Mouse (Mus musculus) embryonic facial prominence, embryonic 10.5 days (tissue): ENCODE results near the gene Spg20. TPM values are rescaled to one million over a fixed set of nuclear protein-coding genes. Genes with fewer than 3 reads are reported as not detected.

Source experiments
- DNase-seq: peaks from one replicate; pipeline ENCODE4 v3.0.0-alpha.2; 2017; ENCODE audit warnings: low spot score
- H3K27ac ChIP-seq: fragments of 300-500 bp; sonication (generic); replicated peaks from 2 replicates; pipeline ENCODE4 v1.5.1; 2016; ENCODE audit warnings: mild to moderate bottlenecking
- H3K27me3 ChIP-seq: fragments of 300-500 bp; sonication (generic); replicated peaks from 2 replicates; pipeline ENCODE4 v1.6.1; 2016; ENCODE audit warnings: low read depth, mild to moderate bottlenecking; ENCODE audit not compliant: poor library complexity, severe bottlenecking
- H3K36me3 ChIP-seq: fragments of 300-500 bp; sonication (generic); replicated peaks from 2 replicates; pipeline ENCODE4 v1.6.1; 2016; ENCODE audit warnings: mild to moderate bottlenecking, moderate library complexity
- H3K4me1 ChIP-seq: fragments of 300-500 bp; sonication (generic); 2 replicates; pipeline ENCODE4 v1.6.1; 2016
- H3K4me3 ChIP-seq: fragments of 300-500 bp; sonication (generic); 2 replicates; pipeline ENCODE4 v1.5.1; 2016; ENCODE audit warnings: mild to moderate bottlenecking, moderate library complexity
- H3K9me3 ChIP-seq: fragments of 300-500 bp; sonication (generic); 2 replicates; pipeline ENCODE4 v1.6.1; 2016; ENCODE audit warnings: mild to moderate bottlenecking
- WGBS: fragments of 180-500 bp; shearing (Covaris S2); methylation state at CpG from one replicate; pipeline ENCODE4 v1.1.7; 2016; 5-methylcytosine and 5-hydroxymethylcytosine counted together
- polyA plus RNA-seq: library from polyadenylated mRNA; unstranded; fragments of >200 nt; fragmentation: Nextera tagmentation; extraction: Ambion mirVana; gene quantifications from 2 replicates; pipeline ENCODE4 v1.2.1, GENCODE M21; 2016

Spg20 gene
- polyA plus RNA-seq, 1 experiment from 2014 or later, result 75.9 TPM

- Histone ChIP-seq H3K36me3 (peaks cover 71% of the 10 kb centered on the region), H3K4me3 (no peak within 1 kb of the TSS), H3K4me1 (no peaks in the 10 kb centered on the region), H3K9me3 (no peaks in the 10 kb centered on the region), H3K27ac (no peak within 1 kb of the TSS), H3K27me3 (no peaks in the 10 kb centered on the region)
- no peak for DNase-seq
Measured at GRCm38 (mm10) chr3:55137039-55137438, 25.1 kb downstream of the Spg20 start, which contains the start of gene Ccdc169. Gene Ccdc169, plus strand, starts transcription at chr3:55137339.

- Histone ChIP-seq H3K4me3 (no peak overlapping the region), H3K4me1 (no peaks in the 10 kb centered on the region), H3K27ac (no peak overlapping the region), H3K9me3 (no peaks in the 10 kb centered on the region), H3K36me3 (peaks cover 44% of the 10 kb centered on the region), H3K27me3 (no peaks in the 10 kb centered on the region)
- DNase-seq, result no peak
- WGBS, result 91% methylated on average over 12 of the region's 12 CpGs
Measured at GRCm38 (mm10) chr3:55139837-55140236, 27.9 kb downstream of the Spg20 start.

DNA sequence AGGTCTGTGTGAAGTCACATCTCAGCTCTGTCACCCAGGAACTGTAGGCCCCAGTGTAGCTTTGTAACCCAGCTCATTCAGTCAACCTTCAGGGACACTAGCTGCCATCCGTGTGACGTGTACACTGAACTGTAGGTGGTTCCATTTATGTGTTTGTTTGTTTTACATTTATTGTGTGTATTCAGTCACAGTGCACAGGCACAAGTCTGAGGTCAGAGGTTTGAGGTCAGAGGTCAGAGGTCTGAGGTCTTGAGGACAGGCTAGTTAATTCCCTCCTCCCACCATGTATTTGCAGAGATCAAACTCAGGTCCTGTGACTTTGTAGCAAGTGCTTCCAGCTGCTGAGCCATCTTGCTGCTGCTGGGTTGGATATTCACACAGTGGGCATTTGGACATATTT is 29.5 kb downstream of the Spg20 start:
- H3K4me1 ChIP-seq, result no peaks in the 10 kb centered on the region
- H3K36me3 ChIP-seq, result peaks cover 29% of the 10 kb centered on the region
- no peak overlapping the region for H3K4me3 ChIP-seq
- no peak overlapping the region for H3K27ac ChIP-seq
- H3K9me3 ChIP-seq, result no peaks in the 10 kb centered on the region
- 44% methylated on average over 2 of the region's 2 CpGs for WGBS
- DNase-seq, result no peak
- no peaks in the 10 kb centered on the region for H3K27me3 ChIP-seq

DNA sequence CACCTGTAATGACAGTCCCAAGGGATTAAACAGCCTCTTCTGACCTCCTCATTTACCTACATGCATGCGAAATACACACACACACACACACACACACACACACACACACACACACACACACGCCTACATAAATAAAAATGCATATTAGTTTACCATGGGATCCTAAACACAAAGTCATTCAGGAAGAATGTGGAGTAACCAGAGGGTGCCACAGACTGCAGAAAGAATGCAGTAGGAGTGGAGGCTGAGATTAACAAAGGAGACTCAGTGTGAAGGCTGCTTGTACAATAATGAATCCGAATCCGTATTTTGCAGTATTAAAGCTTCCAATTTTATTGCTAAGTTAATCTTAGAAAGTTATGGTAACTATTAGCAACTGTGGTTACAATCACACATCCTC is 33.0 kb downstream of the Spg20 start:
- no peak for DNase-seq
- 88% methylated on average over 4 of the region's 4 CpGs for WGBS
- no peaks in the 10 kb centered on the region for H3K27me3 ChIP-seq

GRCm38 (mm10) chr3:55146441-55146840 is 34.5 kb downstream of the Spg20 start:
- no peak for DNase-seq
- 47% methylated on average over 6 of the region's 6 CpGs for WGBS
- H3K9me3 ChIP-seq, result no peaks in the 10 kb centered on the region
- no peak overlapping the region for H3K27ac ChIP-seq
- no peak overlapping the region for H3K4me3 ChIP-seq
- no peaks in the 10 kb centered on the region for H3K27me3 ChIP-seq
- peaks cover 12% of the 10 kb centered on the region for H3K4me1 ChIP-seq
- H3K36me3 ChIP-seq, result no peaks in the 10 kb centered on the region

More for the DNA sequence above, 33.0 kb downstream of the Spg20 start:
- Histone ChIP-seq H3K9me3 (no peaks in the 10 kb centered on the region), H3K27ac (no peak overlapping the region), H3K36me3 (no peaks in the 10 kb centered on the region), H3K4me1 (peaks cover 12% of the 10 kb centered on the region), H3K4me3 (no peak overlapping the region)

DNA sequence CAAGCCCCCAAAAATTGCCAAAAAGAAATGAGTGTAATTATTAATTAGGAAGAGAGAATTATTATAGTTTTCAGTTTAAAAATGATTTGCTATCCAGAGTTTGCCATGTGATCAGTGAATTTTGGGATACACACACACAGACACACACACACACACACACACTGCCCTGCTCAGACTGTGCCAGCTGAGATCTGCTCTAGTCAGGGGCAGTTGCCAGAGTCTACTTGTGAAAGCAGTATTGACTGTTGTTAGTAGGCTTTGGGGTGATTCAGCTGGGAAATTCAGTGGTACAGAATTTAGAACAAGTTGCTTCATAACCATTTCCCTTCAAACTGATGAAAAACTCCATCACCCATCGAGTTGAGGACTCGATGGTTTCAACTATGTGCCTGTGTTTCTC is 35.2 kb downstream of the Spg20 start:
- no peak for DNase-seq
- Histone ChIP-seq H3K27ac (no peak overlapping the region), H3K36me3 (no peaks in the 10 kb centered on the region), H3K27me3 (no peaks in the 10 kb centered on the region), H3K9me3 (no peaks in the 10 kb centered on the region), H3K4me1 (peaks cover 12% of the 10 kb centered on the region), H3K4me3 (no peak overlapping the region)
- 80% methylated on average over 2 of the region's 2 CpGs for WGBS

DNA sequence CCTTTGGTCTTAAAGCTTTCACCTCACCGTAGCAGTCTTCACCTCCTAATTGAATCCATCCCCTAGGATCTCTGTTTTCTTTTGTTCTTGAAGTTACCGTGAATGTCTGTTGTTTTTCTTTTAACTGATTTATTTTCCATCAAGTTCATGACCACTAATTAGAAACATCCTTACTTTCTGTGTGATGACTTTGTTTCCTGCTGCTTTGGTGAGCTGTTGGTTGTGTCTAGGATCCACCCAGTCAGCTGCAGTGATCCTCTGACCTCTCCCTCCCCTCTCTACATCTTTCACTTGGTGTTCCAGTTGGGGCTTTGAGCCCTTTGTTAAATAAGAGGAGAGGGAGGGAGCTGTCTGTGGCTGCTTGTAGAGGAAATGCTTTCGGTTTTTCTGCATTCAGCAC is 36.2 kb downstream of the Spg20 start:
- H3K4me3 ChIP-seq, result no peak overlapping the region
- no peaks in the 10 kb centered on the region for H3K36me3 ChIP-seq
- H3K27ac ChIP-seq, result peak overlapping the region; percentile 21; the same call in 1 of the 2 replicates
- H3K9me3 ChIP-seq, result no peaks in the 10 kb centered on the region
- H3K4me1 ChIP-seq, result peaks cover 12% of the 10 kb centered on the region
- no peaks in the 10 kb centered on the region for H3K27me3 ChIP-seq
- WGBS, result 20% methylated on average over 3 of the region's 3 CpGs
- peak; percentile 21 for DNase-seq

DNA sequence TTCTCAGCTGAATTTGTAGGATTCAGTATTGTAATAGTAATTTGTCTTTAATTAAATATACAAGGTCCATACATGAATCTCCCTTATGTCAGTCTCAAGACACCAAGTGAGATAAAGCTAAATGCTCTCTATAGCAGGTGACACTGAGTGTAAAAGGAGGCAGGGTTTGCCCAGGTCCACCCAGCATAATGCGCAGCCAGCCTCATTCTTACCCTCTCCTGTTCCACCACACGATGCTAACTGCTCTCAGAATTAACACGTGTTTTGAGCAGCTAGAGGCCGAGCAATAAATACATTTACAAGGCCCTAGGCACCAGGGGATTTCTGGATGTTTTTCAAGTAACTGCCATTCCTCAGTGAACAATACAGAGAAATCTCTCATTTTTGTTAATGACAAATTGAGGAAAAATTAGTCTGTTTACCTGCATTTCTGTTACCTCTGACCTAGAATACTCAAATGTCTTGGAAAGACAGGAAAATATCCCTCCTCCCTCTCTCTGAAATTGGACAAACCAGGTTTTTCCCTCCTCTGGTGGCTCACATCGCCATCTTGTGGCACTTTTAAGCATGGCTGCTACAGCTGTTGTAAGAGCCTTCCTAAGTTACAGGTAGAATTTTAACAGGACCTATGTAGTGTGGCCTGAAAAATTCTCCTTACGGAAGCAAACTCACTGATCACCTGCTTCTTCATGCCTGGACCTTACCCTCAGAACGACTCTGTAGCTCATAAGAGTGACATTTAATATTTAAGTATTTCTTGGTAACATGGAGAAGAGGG is 39.9 kb downstream of the Spg20 start:
- 46% methylated on average over 7 of the region's 7 CpGs for WGBS
- H3K9me3 ChIP-seq, result no peaks in the 10 kb centered on the region
- H3K36me3 ChIP-seq, result no peaks in the 10 kb centered on the region
- peak; percentile 44 for DNase-seq
- no peak overlapping the region for H3K4me3 ChIP-seq
- no peak overlapping the region for H3K27ac ChIP-seq
- peaks cover 12% of the 10 kb centered on the region for H3K4me1 ChIP-seq
- H3K27me3 ChIP-seq, result no peaks in the 10 kb centered on the region

DNA sequence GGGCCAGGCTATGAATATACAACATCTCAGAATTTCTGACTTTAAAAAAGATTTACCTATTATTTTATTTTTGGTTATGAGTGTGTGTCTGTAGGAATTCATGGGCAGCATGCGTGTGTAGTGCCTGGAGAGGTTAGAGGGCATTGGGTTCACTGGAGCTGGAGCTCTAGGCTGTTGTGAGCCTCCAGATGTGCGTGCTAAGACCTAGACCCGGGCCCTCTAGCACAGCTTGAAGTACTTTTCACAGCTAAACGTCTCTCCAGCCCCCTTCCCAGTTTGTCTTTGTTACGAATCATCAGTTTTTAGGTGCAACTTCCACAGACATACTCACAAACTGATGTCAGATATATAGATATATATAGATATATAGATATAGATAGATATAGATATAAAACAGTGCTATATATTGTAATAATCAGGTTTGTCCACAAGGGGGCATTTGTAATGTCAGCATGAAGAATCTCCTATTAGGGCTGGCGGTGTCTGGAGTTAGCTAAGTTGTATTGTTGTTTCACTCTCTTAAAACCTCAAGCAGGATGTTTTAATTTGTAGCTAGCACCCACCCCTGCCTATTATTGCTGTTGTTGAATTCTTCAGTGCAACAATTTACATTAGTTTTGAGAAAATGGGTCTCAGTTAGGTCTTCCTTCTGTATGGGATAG is 40.9 kb downstream of the Spg20 start:
- Histone ChIP-seq H3K27me3 (no peaks in the 10 kb centered on the region), H3K36me3 (no peaks in the 10 kb centered on the region), H3K4me3 (no peak overlapping the region), H3K4me1 (peaks cover 12% of the 10 kb centered on the region), H3K27ac (no peak overlapping the region), H3K9me3 (no peaks in the 10 kb centered on the region)
- WGBS, result 60% methylated on average over 6 of the region's 6 CpGs
- no peak for DNase-seq

DNA sequence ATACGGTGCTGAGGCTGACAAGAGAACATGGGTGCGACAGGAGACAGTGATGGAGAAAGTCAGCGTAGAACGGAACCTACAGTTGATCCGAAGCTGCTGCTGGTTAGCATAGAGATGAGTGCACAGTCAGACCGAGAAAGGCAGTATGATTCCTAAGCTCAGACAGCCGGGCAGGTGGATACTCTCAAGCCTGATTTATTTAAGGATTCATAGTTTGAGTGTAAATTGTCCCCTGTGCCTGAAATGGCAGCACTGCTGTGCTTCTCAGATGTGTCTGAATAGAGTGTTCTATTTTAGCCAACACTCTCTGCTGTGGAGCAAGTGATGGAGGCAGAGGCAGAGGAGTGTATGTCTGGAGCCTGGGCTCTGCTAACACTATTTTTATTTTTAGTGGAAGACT is 42.3 kb downstream of the Spg20 start:
- 88% methylated on average over 7 of the region's 7 CpGs for WGBS
- H3K27me3 ChIP-seq, result no peaks in the 10 kb centered on the region
- DNase-seq, result no peak
- no peak overlapping the region for H3K27ac ChIP-seq
- 0 out of 2 replicates have a peak, but pooled peaks cover 2% of the 10 kb centered on the region for H3K4me1 ChIP-seq
- no peak overlapping the region for H3K4me3 ChIP-seq
- H3K9me3 ChIP-seq, result no peaks in the 10 kb centered on the region
- no peaks in the 10 kb centered on the region for H3K36me3 ChIP-seq

DNA sequence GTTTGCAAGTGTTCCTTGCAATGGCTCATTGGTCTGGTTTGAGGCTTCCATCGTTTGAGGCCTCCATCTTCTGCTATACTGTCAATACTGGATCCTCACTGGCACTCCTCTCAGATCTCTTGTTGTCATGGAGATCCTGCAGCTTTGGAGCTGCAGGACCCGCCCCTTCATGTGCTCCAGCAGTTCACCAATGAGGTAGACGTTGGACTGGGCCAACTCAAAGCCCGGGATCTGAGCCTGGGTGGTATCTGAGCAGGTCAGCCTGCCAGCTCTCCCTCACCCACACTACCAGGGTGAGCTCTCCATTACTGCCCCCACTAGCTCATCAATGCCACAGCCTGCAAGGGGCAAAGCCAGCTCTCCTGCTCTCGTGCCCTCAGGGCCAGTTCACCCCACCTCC is 45.5 kb downstream of the Spg20 start:
- Histone ChIP-seq H3K36me3 (no peaks in the 10 kb centered on the region), H3K9me3 (no peaks in the 10 kb centered on the region), H3K4me3 (no peak overlapping the region), H3K4me1 (peaks cover 5% of the 10 kb centered on the region; the same call in 1 of the 2 replicates), H3K27ac (no peak overlapping the region), H3K27me3 (no peaks in the 10 kb centered on the region)
- WGBS, result 66% methylated on average over 5 of the region's 5 CpGs
- DNase-seq, result no peak

GRCm38 (mm10) chr3:55161144-55161543 is 49.2 kb downstream of the Spg20 start:
- no peak for DNase-seq
- no peak overlapping the region for H3K4me3 ChIP-seq
- no peak overlapping the region for H3K27ac ChIP-seq
- no peaks in the 10 kb centered on the region for H3K9me3 ChIP-seq
- H3K27me3 ChIP-seq, result no peaks in the 10 kb centered on the region
- H3K36me3 ChIP-seq, result no peaks in the 10 kb centered on the region
- H3K4me1 ChIP-seq, result peaks cover 5% of the 10 kb centered on the region; the same call in 1 of the 2 replicates
- 70% methylated on average over 7 of the region's 7 CpGs for WGBS

DNA sequence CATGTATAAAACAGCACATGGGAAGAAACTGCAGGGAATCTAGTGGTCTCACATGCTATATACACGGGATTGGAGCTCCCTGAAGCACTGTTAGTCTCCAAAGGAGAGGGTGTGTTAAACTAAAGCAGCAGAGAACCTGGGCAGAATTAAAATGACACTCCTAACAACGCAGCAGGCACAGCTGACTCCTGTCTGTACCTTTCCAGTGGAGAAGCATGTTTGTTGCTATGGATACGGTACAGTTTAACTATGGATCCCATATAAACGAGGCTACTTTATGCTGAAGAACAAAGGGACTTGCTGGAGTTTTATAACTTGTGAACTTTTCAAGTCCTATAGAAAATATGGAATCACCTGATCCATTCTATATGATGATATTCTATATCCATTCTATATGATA is 51.6 kb downstream of the Spg20 start:
- Histone ChIP-seq H3K4me1 (peaks cover 3% of the 10 kb centered on the region; the same call in 1 of the 2 replicates), H3K36me3 (no peaks in the 10 kb centered on the region), H3K27me3 (no peaks in the 10 kb centered on the region), H3K9me3 (no peaks in the 10 kb centered on the region), H3K4me3 (no peak overlapping the region), H3K27ac (no peak overlapping the region)
- WGBS, result 80% methylated on average over 4 of the region's 4 CpGs
- no peak for DNase-seq
